Mouse (Mus musculus) cortical plate, adult 2 months (tissue): ENCODE data around the gene Hal.
A peak's percentile ranks its signal among the peaks of the same experiment; 100 is the strongest.

Experiments used
- CTCF ChIP-seq: fragments of 200-500 bp; IDR thresholded peaks from 2 replicates; pipeline ENCODE4 v1.5.1; 2011; ENCODE audit warnings: mild to moderate bottlenecking, control low read depth, low read length; ENCODE audit not compliant: insufficient read depth; ENCODE audit errors: extremely low read depth
- POLR2A ChIP-seq: fragments of 200-500 bp; IDR thresholded peaks from 2 replicates; pipeline ENCODE4 v1.6.1; 2011; ENCODE audit warnings: mild to moderate bottlenecking, low read length, control low read depth; ENCODE audit not compliant: insufficient read depth; ENCODE audit errors: extremely low read depth

DNA sequence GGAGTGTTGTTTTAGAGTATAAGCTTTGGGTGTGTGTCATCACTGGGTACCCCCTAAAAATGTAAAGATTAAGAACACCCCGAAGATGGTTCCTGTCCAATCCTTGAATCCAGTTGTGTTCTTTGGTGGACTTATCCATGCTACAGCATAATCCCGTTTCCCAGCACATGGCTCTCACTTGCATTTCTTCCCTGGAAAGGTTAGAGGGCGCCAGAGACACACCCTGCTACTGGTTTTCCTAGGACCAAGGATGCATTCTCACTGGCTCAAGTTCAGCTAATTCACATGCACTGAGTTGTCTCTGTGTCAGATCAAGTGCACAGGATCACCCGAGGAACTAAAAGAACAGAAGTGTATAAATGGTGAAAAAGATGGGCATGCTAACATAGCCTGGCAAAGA, 1.9 kb upstream of the Hal start:
- no peak for TF ChIP-seq POLR2A
- peak; percentile 73 for TF ChIP-seq CTCF
